Mouse (Mus musculus) neural tube, embryonic 13.5 days (tissue): ENCODE measurements around the gene Tubg1. TPM values are rescaled to one million over a fixed set of nuclear protein-coding genes. Genes with fewer than 3 reads are reported as not detected.
"Not testable (repeated sequence)": the region's sequence is repeated elsewhere in the genome, so short reads cannot be mapped to it uniquely, and the experiment has no call there.

ENCODE experiments used
- ATAC-seq: fragments of 200-750 bp; cut with Nextera tagmentation; 2 replicates; pipeline ENCODE4 v1.8.0; 2017; ENCODE audit warnings: low read depth, mild to moderate bottlenecking, moderate TSS enrichment, moderate library complexity
- H3K27ac ChIP-seq: fragments of 300-500 bp; sonication (generic); replicated peaks from 2 replicates; pipeline ENCODE4 v1.5.1; 2015; ENCODE audit warnings: moderate library complexity, mild to moderate bottlenecking, inconsistent platforms
- H3K27me3 ChIP-seq: fragments of 300-500 bp; sonication (generic); 2 replicates; pipeline ENCODE4 v1.6.1; 2015; ENCODE audit warnings: mild to moderate bottlenecking, inconsistent platforms
- H3K36me3 ChIP-seq: fragments of 300-500 bp; sonication (generic); 2 replicates; pipeline ENCODE4 v1.6.1; 2015; ENCODE audit warnings: mild to moderate bottlenecking, inconsistent platforms
- H3K4me1 ChIP-seq: fragments of 300-500 bp; sonication (generic); replicated peaks from 2 replicates; pipeline ENCODE4 v1.6.1; 2015; ENCODE audit warnings: inconsistent platforms
- H3K4me2 ChIP-seq: fragments of 300-500 bp; sonication (generic); 2 replicates; pipeline ENCODE4 v1.6.1; 2015; ENCODE audit warnings: inconsistent platforms, mild to moderate bottlenecking, moderate library complexity
- H3K4me3 ChIP-seq: fragments of 300-500 bp; sonication (generic); 2 replicates; pipeline ENCODE4 v1.5.1; 2015; ENCODE audit warnings: mild to moderate bottlenecking, inconsistent platforms
- H3K9ac ChIP-seq: fragments of 300-500 bp; sonication (generic); 2 replicates; pipeline ENCODE4 v1.6.1; 2015; ENCODE audit warnings: moderate library complexity, mild to moderate bottlenecking, inconsistent platforms
- H3K9me3 ChIP-seq: fragments of 300-500 bp; sonication (generic); 2 replicates; pipeline ENCODE4 v1.6.1; 2016; ENCODE audit warnings: inconsistent platforms
- WGBS: fragments of 180-500 bp; shearing (Covaris S2); methylation state at CpG from one replicate; pipeline ENCODE4 v1.1.7; 2015; 5-methylcytosine and 5-hydroxymethylcytosine counted together
- polyA plus RNA-seq: library from polyadenylated mRNA; unstranded; fragments of >200 nt; fragmentation: Nextera tagmentation; extraction: Ambion mirVana; gene quantifications from 2 replicates; pipeline ENCODE4 v1.2.1, GENCODE M21; 2015

Gene Tubg1
- polyA plus RNA-seq, 1 experiment from 2014 or later: 78.9 TPM

DNA sequence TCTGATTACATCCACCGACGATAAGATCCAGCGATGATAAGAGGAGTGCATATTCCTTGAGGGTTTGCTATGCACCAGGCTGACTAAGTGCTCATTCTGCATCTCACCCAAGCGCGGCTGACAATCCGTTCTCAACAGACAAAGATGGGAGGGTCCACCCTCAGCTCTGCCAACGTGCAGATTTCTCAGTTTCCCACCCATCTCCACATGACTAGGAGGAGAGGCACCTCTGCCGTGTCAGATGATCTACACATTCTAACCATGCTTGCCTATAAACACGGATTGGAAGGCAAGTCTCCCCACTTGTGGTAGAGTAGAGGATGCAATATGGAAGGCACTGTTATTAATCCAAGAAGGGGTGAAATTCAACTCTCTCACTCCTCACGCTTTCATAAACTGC, 29.0 kb downstream of the Tubg1 start:
- Histone ChIP-seq H3K4me2 (no peak overlapping the region), H3K36me3 (no peaks in the 10 kb centered on the region), H3K27me3 (no peaks in the 10 kb centered on the region), H3K4me3 (no peak overlapping the region), H3K9ac (peak overlapping the region; percentile 45; the same call in 1 of the 2 replicates), H3K9me3 (no peaks in the 10 kb centered on the region), H3K4me1 (peaks cover 31% of the 10 kb centered on the region), H3K27ac (peak overlapping the region; percentile 70)
- ATAC-seq: no peak
- WGBS: 63% methylated on average over 10 of the region's 10 CpGs

DNA sequence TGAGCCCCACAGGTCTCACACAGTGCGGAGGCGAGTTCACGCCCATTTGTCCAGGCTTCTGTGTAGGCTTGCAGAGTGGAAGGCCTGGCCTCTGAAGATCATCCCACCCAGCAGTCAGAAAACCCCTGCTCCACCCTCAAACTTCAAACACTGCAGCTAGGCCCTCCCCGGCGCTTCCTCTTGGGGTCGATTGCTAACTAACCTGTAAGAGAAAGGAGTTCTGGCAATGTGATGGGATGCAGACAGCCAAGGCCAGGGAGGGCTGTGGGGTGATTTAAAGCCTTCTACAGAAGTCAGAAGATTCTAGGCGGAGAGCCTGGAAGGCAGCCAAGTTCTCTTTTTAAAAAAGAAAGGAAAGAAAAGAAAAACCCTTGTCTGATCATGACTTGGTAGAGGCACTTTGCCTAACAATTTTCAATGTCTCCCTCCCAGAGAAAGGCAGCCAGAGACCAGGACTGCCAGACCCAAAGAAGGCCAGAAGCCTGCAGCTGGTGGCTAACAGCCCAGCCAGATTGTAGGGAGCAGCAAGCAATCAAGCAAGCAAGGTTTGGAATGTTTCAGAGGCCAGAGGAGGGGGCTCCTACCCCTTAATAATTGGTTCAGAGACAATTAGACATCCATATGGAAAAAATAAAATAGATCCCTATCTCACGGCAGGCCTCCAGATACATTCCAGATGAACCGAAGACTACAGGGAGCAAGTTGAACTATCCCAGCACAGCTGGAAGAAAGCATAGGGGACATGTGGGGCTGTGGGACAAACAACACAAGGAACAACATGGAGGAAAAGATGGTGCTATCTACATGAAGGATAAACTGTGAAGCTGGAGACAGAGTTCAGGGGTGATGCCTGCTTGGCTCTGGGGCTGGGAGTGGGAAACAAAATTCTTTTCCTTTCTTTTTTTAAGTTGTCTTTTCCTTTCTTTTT, 29.7 kb downstream of the Tubg1 start:
- no peaks in the 10 kb centered on the region for H3K27me3 ChIP-seq
- H3K36me3 ChIP-seq: no peaks in the 10 kb centered on the region
- no peak overlapping the region for H3K4me2 ChIP-seq
- peak; percentile 62; the same call in 1 of the 2 replicates for ATAC-seq
- peaks cover 28% of the 10 kb centered on the region for H3K4me1 ChIP-seq
- H3K9ac ChIP-seq: 0 out of 2 replicates have a peak overlapping the region, but pooled peaks have one; percentile 18
- peak overlapping the region; percentile 70 for H3K27ac ChIP-seq
- H3K9me3 ChIP-seq: no peaks in the 10 kb centered on the region
- no peak overlapping the region for H3K4me3 ChIP-seq
- WGBS: 31% methylated on average over 9 of the region's 9 CpGs

DNA sequence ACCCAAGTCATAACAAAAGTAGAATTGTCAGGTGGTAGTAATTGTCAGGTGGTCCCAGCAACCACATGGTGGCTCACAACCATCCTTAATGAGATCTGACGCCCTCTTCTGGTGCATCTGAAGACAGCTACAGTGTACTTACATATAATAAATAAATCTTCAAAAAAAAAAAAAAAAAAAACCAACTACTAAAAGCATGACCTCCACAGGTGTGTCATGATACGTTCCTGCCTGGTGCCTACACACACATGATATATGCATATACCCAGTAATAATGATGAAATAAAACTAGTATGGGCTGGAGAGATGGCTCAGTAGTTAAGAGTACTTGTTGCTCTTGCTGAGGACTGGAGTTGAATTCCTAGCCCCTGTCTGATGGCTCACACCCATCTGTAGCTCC, 31.3 kb downstream of the Tubg1 start:
- Histone ChIP-seq H3K27me3 (no peaks in the 10 kb centered on the region), H3K4me1 (peaks cover 36% of the 10 kb centered on the region), H3K4me2 (no peak overlapping the region), H3K36me3 (no peaks in the 10 kb centered on the region), H3K9me3 (no peaks in the 10 kb centered on the region), H3K27ac (no peak overlapping the region), H3K4me3 (no peak overlapping the region), H3K9ac (no peak overlapping the region)
- no peak for ATAC-seq
- WGBS: 44% methylated on average over 2 of the region's 2 CpGs

DNA sequence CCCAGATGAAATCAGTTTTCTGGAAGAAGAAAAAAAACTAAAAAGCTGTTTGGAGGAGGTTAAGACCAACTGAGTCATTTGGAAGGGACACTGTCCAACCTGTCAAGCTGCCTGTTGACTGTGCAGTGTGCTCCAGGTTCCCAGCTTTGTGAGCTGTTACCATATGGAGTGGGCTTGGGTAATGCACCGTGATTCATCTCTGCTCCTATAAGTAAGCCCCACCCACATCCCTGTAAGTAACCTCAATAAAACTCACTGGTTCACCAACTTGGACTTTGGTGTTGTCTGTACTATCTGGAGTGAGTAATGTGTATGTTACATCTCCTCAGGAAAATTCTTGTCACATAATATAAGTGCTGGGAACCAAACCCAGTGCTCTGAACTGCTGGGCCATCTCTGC, 33.1 kb downstream of the Tubg1 start:
- no peak overlapping the region for H3K4me3 ChIP-seq
- H3K9ac ChIP-seq: no peak overlapping the region
- peaks cover 3% of the 10 kb centered on the region for H3K27me3 ChIP-seq
- no peak for ATAC-seq
- 82% methylated on average over 1 of the region's 1 CpGs for WGBS
- peaks cover 35% of the 10 kb centered on the region for H3K4me1 ChIP-seq
- no peaks in the 10 kb centered on the region for H3K9me3 ChIP-seq
- no peak overlapping the region for H3K27ac ChIP-seq
- H3K4me2 ChIP-seq: no peak overlapping the region
- no peaks in the 10 kb centered on the region for H3K36me3 ChIP-seq

DNA sequence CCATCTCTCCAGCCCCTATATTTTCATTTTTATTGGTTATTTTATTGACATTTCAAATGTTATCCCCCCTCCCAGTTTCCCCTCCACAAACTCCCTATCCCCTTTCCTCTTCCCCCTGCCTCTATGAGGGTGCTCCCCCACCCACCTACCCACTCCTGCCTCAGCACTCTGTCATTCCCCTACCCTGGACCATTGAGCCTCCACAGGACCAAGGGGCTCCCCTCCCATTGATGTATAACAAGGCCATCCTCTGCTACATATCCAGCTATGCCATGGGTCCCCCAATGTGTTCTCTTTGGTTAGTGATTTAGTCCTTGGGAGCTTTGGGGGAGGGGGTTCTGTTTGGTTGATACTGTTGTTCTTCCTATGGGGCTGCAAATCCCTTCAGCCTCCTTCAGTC, 34.9 kb downstream of the Tubg1 start:
- no peak overlapping the region for H3K27ac ChIP-seq
- H3K4me1 ChIP-seq: peaks cover 24% of the 10 kb centered on the region
- no peak overlapping the region for H3K9ac ChIP-seq
- peaks cover 18% of the 10 kb centered on the region for H3K27me3 ChIP-seq
- H3K9me3 ChIP-seq: no peaks in the 10 kb centered on the region
- no peak overlapping the region for H3K4me2 ChIP-seq
- H3K4me3 ChIP-seq: no peak overlapping the region
- ATAC-seq: no peak
- peaks cover 3% of the 10 kb centered on the region; the same call in 1 of the 2 replicates for H3K36me3 ChIP-seq

DNA sequence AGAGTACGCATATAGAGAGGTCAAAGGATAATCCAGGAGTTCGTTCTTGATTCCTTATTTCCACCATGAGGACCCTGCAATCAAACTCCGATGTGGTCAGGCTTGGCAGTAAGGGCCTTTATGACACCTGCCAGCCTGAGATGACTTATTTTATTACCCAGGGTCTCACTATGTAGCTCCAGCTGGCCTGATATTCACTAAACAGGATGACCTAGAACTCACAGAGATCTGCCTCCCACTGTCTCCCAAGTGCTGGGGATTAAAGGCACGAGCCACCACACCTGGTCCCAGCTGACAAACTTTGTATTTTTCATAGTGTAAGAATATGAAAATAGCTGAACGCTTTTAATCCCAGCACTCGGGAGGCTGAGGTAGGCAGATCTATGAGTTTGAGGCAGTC, 35.4 kb downstream of the Tubg1 start:
- H3K36me3 ChIP-seq: peaks cover 3% of the 10 kb centered on the region; the same call in 1 of the 2 replicates
- H3K4me1 ChIP-seq: peaks cover 19% of the 10 kb centered on the region
- H3K27ac ChIP-seq: peak overlapping the region; percentile 94
- ATAC-seq: no peak
- H3K4me3 ChIP-seq: no peak overlapping the region
- peaks cover 21% of the 10 kb centered on the region for H3K27me3 ChIP-seq
- peak overlapping the region; percentile 81; the same call in 1 of the 2 replicates for H3K9ac ChIP-seq
- WGBS: 70% methylated on average over 6 of the region's 6 CpGs
- H3K9me3 ChIP-seq: no peaks in the 10 kb centered on the region
- peak overlapping the region; percentile 73 for H3K4me2 ChIP-seq

DNA sequence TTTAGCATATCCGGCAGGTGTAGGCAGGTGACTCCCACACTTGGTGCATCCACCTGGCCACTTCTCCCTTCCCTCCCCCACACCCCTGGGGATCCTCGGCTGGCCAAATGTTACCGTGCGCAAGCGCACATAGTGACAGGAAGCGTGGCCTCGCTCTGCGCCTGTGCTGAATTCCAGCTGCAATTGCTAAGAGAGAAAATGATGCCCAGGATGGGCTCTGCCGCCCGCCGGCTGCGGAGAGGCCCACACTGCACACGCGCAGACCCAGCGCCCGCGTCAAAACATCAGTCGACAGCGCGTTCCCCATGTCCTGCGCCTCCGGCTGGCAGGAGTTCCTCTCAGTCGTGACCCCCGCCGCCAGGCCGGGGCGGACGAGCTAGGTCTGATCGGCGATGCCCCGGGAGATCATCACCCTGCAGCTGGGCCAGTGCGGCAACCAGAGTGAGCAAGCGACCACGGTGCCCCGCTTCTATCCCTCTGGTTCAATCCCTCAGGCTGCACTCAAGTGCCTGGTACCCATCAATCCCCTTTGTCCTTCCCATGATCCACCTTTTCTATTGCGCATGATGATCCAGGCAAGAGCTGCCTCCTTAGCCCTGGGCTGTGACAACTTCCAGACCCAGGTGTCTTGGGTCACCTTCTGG, 36.1 kb downstream of the Tubg1 start, which contains the start of gene Tubg2:
Gene Tubg2 (plus strand): TSS at position 180 of the 644 bp plus-strand sequence.
- peak; percentile 94 for ATAC-seq
- 2% methylated on average over 36 of the region's 36 CpGs for WGBS

DNA sequence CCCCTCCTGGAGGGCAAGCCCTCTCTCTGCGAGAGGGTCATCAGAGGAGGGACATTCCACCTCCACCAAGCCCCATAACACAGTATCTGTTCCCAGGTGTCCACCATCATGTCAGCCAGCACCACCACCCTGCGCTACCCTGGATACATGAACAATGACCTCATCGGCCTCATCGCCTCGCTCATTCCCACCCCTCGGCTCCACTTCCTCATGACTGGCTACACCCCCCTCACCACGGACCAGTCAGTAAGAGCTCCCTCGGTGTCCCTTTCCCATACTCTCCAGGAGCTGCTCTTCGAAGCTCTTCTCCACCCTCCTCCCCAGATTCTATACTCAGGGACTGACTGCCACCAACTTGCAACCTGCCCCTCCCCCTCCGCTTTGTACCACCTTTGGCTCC, 40.4 kb downstream of the Tubg1 start:
- Histone ChIP-seq H3K27me3 (peaks cover 62% of the 10 kb centered on the region), H3K4me1 (peaks cover 26% of the 10 kb centered on the region), H3K36me3 (peaks cover 41% of the 10 kb centered on the region)
- H3K4me3 ChIP-seq, ATAC-seq, H3K9ac ChIP-seq, H3K27ac ChIP-seq, H3K4me2 ChIP-seq, H3K9me3 ChIP-seq: not testable (repeated sequence)
- 75% methylated on average over 10 of the region's 10 CpGs for WGBS

More for the DNA sequence above, 36.1 kb downstream of the Tubg1 start, which contains the start of gene Tubg2:
- no peaks in the 10 kb centered on the region for H3K9me3 ChIP-seq
- peaks cover 5% of the 10 kb centered on the region; the same call in 1 of the 2 replicates for H3K36me3 ChIP-seq
- peaks cover 21% of the 10 kb centered on the region for H3K27me3 ChIP-seq
- peak within 1 kb of the TSS; percentile 45 for H3K4me3 ChIP-seq
- H3K27ac ChIP-seq: peak within 1 kb of the TSS; percentile 94
- H3K4me1 ChIP-seq: peaks cover 18% of the 10 kb centered on the region
- H3K9ac ChIP-seq: peak within 1 kb of the TSS; percentile 81
- peak within 1 kb of the TSS; percentile 73 for H3K4me2 ChIP-seq

DNA sequence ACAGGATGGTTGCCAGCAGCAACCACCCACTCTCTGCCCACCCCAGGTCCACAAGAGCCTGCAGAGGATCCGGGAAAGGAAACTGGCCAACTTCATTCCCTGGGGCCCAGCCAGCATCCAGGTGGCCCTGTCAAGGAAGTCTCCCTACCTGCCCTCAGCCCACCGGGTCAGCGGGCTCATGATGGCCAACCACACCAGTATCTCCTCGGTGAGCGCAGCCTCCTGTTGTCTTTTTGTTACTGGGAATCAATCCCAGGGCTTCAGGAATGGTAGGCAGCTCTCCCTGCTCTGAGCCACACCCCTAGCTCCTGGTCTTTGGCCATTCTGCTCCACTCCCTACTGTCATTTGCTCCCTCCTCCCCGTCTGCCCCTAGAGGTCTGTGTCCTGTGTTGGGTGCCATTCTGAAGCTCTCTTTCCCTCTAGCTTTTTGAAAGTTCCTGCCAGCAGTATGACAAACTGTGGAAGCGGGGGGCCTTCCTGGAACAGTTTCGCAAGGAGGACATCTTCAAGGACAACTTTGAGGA, 41.3 kb downstream of the Tubg1 start:
- not testable (repeated sequence) for ATAC-seq, H3K27ac ChIP-seq, H3K4me2 ChIP-seq, H3K9ac ChIP-seq, H3K4me3 ChIP-seq, H3K9me3 ChIP-seq
- peaks cover 71% of the 10 kb centered on the region for H3K27me3 ChIP-seq
- H3K4me1 ChIP-seq: peaks cover 17% of the 10 kb centered on the region
- peaks cover 45% of the 10 kb centered on the region for H3K36me3 ChIP-seq
- 75% methylated on average over 8 of the region's 8 CpGs for WGBS

DNA sequence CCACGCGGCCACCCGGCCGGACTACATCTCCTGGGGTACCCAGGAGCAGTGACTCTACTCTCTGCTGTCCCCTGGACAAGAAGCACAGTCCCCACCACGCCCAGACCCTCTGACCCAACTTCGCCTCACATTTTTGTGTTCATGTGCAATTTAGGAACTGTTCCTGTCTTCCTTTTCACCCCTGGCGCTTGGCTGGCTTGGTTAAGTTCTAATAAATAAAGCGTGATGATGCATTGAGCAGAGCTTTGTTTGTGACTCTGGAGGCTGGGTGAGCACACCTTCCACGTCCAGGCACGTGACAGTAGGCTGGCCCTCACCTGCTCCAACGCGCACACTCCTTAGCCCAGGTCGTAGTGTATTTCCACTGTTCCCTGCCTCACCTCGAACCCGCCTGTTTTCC, 41.8 kb downstream of the Tubg1 start:
- WGBS: 86% methylated on average over 15 of the region's 15 CpGs
- peaks cover 12% of the 10 kb centered on the region for H3K4me1 ChIP-seq
- no peak for ATAC-seq
- H3K4me2 ChIP-seq: no peak overlapping the region
- H3K9me3 ChIP-seq: no peaks in the 10 kb centered on the region
- H3K36me3 ChIP-seq: peaks cover 50% of the 10 kb centered on the region
- H3K4me3 ChIP-seq: no peak overlapping the region
- peaks cover 76% of the 10 kb centered on the region for H3K27me3 ChIP-seq
- no peak overlapping the region for H3K27ac ChIP-seq
- no peak overlapping the region for H3K9ac ChIP-seq

DNA sequence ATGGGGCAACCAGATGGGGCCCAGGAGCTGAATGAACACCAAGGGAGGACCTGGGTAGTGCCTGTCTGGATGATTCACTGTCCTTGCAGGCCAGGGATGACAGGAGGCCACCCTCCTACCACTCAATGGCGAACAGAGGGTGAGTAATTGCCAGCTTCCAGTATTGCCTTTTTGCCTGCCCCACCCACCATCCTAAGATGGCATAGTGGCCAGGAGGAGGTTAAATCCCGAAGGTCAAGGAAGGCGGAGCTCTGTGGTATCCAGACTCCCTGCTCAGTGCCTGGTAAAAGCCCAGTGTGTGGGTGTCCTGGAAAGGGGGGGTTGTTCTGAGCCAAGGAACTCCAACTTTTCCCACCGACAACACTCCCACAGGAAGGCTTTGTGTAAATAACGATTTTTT, 42.6 kb downstream of the Tubg1 start:
- no peak for ATAC-seq
- H3K9me3 ChIP-seq: no peaks in the 10 kb centered on the region
- 44% methylated on average over 5 of the region's 5 CpGs for WGBS
- H3K4me2 ChIP-seq: no peak overlapping the region
- H3K4me1 ChIP-seq: peaks cover 10% of the 10 kb centered on the region
- peaks cover 58% of the 10 kb centered on the region for H3K36me3 ChIP-seq
- no peak overlapping the region for H3K4me3 ChIP-seq
- H3K9ac ChIP-seq: no peak overlapping the region
- H3K27ac ChIP-seq: no peak overlapping the region
- H3K27me3 ChIP-seq: peaks cover 83% of the 10 kb centered on the region

DNA sequence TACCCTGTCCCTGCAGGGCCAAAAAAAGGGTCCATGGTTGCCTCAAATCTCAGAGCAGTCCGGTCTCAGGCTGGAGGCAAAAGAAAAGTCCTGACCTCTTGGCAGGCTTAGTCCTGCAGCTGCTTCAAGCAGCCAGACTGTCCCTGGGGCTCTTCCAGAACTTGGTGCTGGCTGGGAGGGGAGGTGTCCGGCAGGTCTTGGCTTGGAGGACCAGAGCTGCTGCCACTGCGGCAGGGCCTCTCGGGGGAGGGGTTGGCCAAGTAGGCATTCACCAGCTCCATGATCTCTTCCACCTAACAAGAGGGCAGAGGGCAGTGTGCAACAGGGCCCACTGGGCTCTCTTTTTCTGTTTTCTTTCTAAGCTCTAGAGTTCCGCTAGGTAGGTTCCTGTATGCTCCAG, 43.0 kb downstream of the Tubg1 start:
- ATAC-seq: no peak
- Histone ChIP-seq H3K27ac (no peak overlapping the region), H3K36me3 (peaks cover 63% of the 10 kb centered on the region)

More for the DNA sequence above, 43.0 kb downstream of the Tubg1 start:
- Histone ChIP-seq H3K9me3 (no peaks in the 10 kb centered on the region), H3K4me1 (peaks cover 13% of the 10 kb centered on the region), H3K9ac (no peak overlapping the region), H3K4me2 (no peak overlapping the region), H3K4me3 (no peak overlapping the region), H3K27me3 (peaks cover 85% of the 10 kb centered on the region)
- WGBS: 46% methylated on average over 5 of the region's 5 CpGs
